Mouse (Mus musculus): Measurements from ENCODE around the gene Ptafr.

DNA sequence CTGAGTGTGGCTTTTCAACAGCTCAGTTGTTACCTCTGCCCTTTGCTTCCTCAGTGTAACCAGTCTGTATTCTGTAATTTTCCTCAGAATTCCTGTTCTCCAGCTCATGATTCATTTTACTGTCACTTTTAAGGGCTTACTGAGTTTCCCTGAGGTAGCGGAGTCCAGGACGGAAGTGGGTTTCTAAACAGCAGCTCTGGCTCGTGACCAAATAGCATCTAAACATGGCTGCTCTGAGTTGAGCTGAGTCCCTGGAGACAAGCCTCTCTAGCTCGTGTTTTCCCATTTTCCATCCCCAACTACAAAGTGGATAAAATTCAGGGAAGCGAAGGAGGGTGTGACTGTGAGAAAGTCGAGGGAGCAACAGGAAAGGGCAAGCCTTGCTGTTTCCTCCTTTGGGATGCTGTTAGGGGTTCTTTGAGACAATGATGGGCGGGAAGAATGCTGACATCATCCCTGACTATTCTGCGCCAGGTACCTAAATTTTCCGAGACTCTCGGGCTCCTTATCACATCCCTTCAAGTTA, 55.0 kb downstream of the Ptafr start:
- TF ChIP-seq POLR2A (IDR thresholded peaks at IDR 0.05; ENCODE audit: borderline replicate concordance, low read depth, low read length) (no peak), CTCF (IDR thresholded peaks at IDR 0.05; ENCODE audit: low read depth, low read length) (no peak)
